Mouse (Mus musculus) small intestine, adult 2 months (tissue): ENCODE measurements around the gene Arid5b. TPM values are rescaled to one million over a fixed set of nuclear protein-coding genes. Genes with fewer than 3 reads are reported as not detected.

Experiments used
- H3K27ac ChIP-seq: fragments of 200-500 bp; 2 replicates; pipeline ENCODE4 v1.5.1; 2012; ENCODE audit warnings: low read depth, low read length, control low read depth, inconsistent platforms; ENCODE audit not compliant: insufficient read depth
- H3K27me3 ChIP-seq: fragments of 200-500 bp; 2 replicates; pipeline ENCODE4 v1.6.1; 2012; ENCODE audit warnings: mild to moderate bottlenecking, moderate library complexity, low read length, inconsistent platforms; ENCODE audit not compliant: control insufficient read depth, insufficient read depth
- H3K36me3 ChIP-seq: fragments of 200-500 bp; 2 replicates; pipeline ENCODE4 v1.6.1; 2012; ENCODE audit warnings: mild to moderate bottlenecking, low read length, control low read depth, inconsistent platforms; ENCODE audit not compliant: control insufficient read depth, insufficient read depth
- H3K4me1 ChIP-seq: fragments of 200-500 bp; 2 replicates; pipeline ENCODE4 v1.6.1; 2012; ENCODE audit warnings: low read length, inconsistent platforms, mixed read lengths; ENCODE audit not compliant: control insufficient read depth, insufficient read depth, insufficient read length
- H3K4me3 ChIP-seq: fragments of 200-500 bp; 2 replicates; pipeline ENCODE4 v1.5.1; 2012; ENCODE audit warnings: low read depth, mild to moderate bottlenecking, control low read depth, inconsistent platforms, low read length, moderate library complexity
- CTCF ChIP-seq: fragments of 200-500 bp; IDR thresholded peaks from 2 replicates; pipeline ENCODE4 v1.5.1; 2012; ENCODE audit warnings: low read depth, mild to moderate bottlenecking, control low read depth, inconsistent platforms, low read length, moderate library complexity, mixed read lengths; ENCODE audit not compliant: insufficient replicate concordance, insufficient read length; ENCODE audit errors: extremely low read depth
- POLR2A ChIP-seq: fragments of 200-500 bp; IDR thresholded peaks from 2 replicates; pipeline ENCODE4 v1.6.1; 2012; ENCODE audit warnings: low read depth, mild to moderate bottlenecking, control low read depth, inconsistent platforms, low read length, moderate library complexity
- WGBS: fragments of 180-500 bp; shearing (Covaris S2); methylation state at CpG from one replicate; pipeline ENCODE4 v1.1.7; 2018; 5-methylcytosine and 5-hydroxymethylcytosine counted together
- polyA plus RNA-seq: library from polyadenylated mRNA; depleted of rRNA; stranded (reverse); fragments of >200 nt; gene quantifications from 2 replicates; pipeline ENCODE4 v1.2.3, GENCODE M21; 2012

Gene Arid5b
- polyA plus RNA-seq, 1 experiment = 3.3 TPM

DNA sequence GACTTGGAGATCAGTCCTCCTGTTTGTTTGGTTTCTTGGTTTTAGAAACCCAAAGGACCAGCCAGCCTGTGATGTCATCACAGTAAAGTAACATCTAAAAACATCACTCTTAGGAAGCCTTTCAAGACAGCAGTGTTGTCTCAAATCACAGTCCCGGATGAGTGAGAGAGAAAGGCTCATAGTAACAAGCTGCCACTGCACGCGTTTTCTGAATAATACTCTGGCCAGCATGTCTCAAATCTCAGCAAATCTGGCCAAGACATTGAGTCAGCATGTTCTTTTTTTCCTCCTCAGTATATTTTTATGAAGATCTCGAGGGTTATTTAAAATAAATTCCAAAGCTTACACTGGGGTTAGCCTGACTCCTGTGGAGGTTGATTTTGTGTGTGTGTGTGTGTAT is 143.1 kb downstream of the Arid5b start:
- H3K27me3 ChIP-seq = no peaks in the 10 kb centered on the region
- 56% methylated on average over 4 of the region's 4 CpGs for WGBS
- H3K36me3 ChIP-seq = peaks cover 21% of the 10 kb centered on the region
- TF ChIP-seq POLR2A (no peak), CTCF (no peak)
- no peak overlapping the region for H3K27ac ChIP-seq
- H3K4me3 ChIP-seq = no peak overlapping the region
- H3K4me1 ChIP-seq = peaks cover 3% of the 10 kb centered on the region; the same call in 1 of the 2 replicates

DNA sequence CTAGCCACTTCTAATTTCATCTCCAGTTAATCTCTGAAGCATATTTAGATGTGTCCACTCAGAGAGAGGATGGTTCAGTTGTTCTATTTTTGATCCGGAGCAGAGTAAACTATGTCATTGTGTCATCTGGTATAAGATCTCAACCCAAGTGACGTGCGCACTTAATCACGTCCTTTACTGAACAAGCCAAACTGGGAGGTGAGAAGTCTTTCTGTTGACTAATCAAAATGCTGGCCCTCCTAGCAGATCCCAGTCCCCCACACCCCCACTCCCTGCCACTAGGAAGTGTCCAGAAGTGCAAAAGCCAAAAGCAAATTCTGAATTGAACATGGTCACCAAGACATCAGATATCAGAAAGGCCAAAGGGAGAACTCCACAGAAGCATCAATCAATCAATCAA is 144.0 kb downstream of the Arid5b start:
- 77% methylated on average over 4 of the region's 4 CpGs for WGBS
- Histone ChIP-seq H3K27ac (no peak overlapping the region), H3K27me3 (no peaks in the 10 kb centered on the region), H3K4me1 (peaks cover 3% of the 10 kb centered on the region; the same call in 1 of the 2 replicates), H3K36me3 (peaks cover 23% of the 10 kb centered on the region), H3K4me3 (no peak overlapping the region)
- TF ChIP-seq POLR2A (no peak), CTCF (no peak)

DNA sequence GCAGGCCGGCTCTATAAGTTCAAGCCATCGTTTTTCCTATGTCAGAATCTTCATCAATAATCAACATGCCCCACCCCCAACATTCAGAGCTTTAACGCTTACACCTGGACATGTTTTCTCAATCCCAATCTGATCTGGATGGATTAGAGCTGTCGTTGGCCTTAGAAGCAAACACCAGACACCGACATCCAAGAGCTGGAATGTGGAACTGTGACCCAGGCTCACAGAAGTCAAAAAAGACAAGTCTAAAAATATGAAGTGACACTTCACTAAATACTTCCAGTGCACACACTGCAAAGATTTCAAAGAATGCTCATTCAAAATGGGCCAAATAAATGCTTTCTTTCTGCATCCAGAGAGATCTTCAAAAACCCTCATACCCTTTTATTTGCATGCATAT is 144.5 kb downstream of the Arid5b start:
- TF ChIP-seq CTCF (no peak), POLR2A (no peak)
- Histone ChIP-seq H3K4me1 (0 out of 2 replicates have a peak, but pooled peaks cover 3% of the 10 kb centered on the region), H3K36me3 (peaks cover 24% of the 10 kb centered on the region), H3K27me3 (no peaks in the 10 kb centered on the region), H3K4me3 (no peak overlapping the region), H3K27ac (no peak overlapping the region)
- 60% methylated on average over 5 of the region's 5 CpGs for WGBS

DNA sequence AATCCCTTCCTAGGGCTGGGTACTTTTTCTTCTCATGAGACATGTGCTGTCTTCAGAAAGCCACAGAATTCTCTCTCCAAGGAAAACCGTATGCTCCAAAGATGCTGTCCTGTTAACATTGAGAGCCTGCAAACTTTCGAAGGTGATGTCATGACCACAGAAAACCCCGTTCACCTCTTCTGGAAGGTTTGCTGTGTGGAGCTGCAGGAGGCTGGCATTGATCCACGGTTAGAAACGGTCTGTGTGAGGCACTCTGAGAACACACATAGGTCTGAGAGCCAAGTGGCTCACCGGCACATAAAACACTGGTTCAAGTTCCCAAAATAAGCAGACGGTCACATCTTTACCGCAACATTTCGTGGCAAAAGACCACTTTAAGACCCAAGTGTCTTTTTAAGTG is 145.9 kb downstream of the Arid5b start:
- Histone ChIP-seq H3K4me3 (no peak overlapping the region), H3K27ac (no peak overlapping the region), H3K4me1 (0 out of 2 replicates have a peak, but pooled peaks cover 6% of the 10 kb centered on the region), H3K36me3 (peaks cover 24% of the 10 kb centered on the region), H3K27me3 (no peaks in the 10 kb centered on the region)
- 76% methylated on average over 9 of the region's 9 CpGs for WGBS
- TF ChIP-seq CTCF (no peak), POLR2A (no peak)

DNA sequence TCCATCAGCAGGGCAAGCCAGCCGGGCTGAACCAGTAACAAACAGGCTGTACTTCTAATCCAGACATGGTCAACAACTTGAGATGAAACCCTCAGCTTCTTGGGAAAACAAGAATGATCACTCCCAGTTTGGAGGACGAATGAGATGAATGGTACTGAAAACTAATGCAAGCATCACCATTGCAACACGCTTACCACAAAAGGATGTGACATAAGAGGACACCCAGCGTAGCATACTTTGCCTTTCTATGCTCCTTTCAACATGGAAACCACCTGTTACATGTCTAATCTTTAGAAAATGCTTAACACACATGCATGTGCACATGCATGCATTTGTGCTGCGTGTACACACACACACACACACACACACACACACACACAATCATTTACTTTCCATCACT is 146.4 kb downstream of the Arid5b start:
- Histone ChIP-seq H3K27ac (no peak overlapping the region), H3K4me1 (peaks cover 6% of the 10 kb centered on the region; the same call in 1 of the 2 replicates), H3K36me3 (peaks cover 24% of the 10 kb centered on the region), H3K27me3 (no peaks in the 10 kb centered on the region), H3K4me3 (no peak overlapping the region)
- TF ChIP-seq POLR2A (no peak), CTCF (no peak)
- WGBS = 79% methylated on average over 5 of the region's 5 CpGs

DNA sequence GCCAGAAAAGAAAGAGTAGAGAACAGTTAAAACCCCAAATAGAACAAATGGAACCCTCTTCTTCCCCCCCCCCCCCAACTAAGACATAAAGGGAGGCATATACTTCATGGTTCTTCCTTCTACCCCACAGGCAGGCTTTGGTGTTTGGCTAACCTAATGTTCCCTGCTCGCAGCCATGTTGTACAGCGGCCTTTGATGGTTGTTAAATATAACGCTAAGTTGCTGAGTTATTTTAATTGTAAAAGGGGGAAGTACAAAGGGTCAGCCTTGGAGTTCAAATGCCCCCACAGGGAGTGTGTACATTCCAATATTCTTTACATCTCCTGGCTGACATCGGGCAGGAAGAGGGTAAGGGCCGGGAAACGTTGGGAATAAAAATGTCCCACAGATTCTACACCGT is 148.9 kb downstream of the Arid5b start:
- peaks cover 27% of the 10 kb centered on the region for H3K36me3 ChIP-seq
- H3K4me1 ChIP-seq = peaks cover 4% of the 10 kb centered on the region; the same call in 1 of the 2 replicates
- no peak overlapping the region for H3K27ac ChIP-seq
- no peak overlapping the region for H3K4me3 ChIP-seq
- 70% methylated on average over 7 of the region's 7 CpGs for whole genome bisulfite sequencing
- no peak for TF ChIP-seq CTCF
- TF ChIP-seq POLR2A = no peak
- H3K27me3 ChIP-seq = no peaks in the 10 kb centered on the region

DNA sequence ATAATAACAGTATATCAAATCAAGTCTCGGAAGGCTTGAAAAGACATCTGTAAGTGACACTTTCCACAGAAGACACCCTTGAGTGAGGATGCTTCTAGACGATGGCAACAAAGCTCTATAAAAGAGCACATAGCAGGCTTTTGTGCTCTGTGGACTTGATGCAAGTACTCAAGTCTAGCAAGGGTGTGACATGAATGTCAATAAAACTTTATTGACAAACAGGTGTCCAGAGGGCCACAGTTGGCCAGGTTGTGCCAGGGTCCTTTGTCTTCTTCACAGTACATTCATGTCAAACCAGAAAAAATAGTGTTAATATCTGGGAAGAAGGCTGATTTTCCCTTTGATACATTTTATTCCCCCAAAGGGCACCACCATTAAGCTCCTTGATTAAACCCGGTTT is 149.5 kb downstream of the Arid5b start:
- TF ChIP-seq CTCF = no peak
- TF ChIP-seq POLR2A = no peak
- Histone ChIP-seq H3K36me3 (peaks cover 27% of the 10 kb centered on the region), H3K27ac (0 out of 2 replicates have a peak overlapping the region, but pooled peaks have one; percentile 23), H3K4me3 (no peak overlapping the region), H3K4me1 (peaks cover 4% of the 10 kb centered on the region; the same call in 1 of the 2 replicates), H3K27me3 (no peaks in the 10 kb centered on the region)
- WGBS = 80% methylated on average over 3 of the region's 3 CpGs
